Mouse (Mus musculus): Measurements from ENCODE around the gene Wnt4. TPM values are rescaled to one million over a fixed set of nuclear protein-coding genes. Genes with fewer than 3 reads are reported as not detected.

The Wnt4 gene
- polyA plus RNA-seq, 2 experiments = 16.0 TPM

- no peak for TF ChIP-seq POLR2A (IDR thresholded peaks at IDR 0.05; ENCODE audit: borderline replicate concordance, extremely low read depth, insufficient read depth, insufficient read length)
- peaks cover 6% of the 10 kb centered on the region; the same call in 1 of the 2 replicates for H3K36me3 ChIP-seq (ENCODE audit: control insufficient read depth, insufficient read depth, low read length)
- no peak for DNase-seq (ENCODE audit: low spot score)
- no peak for ATAC-seq (ENCODE audit: low FRiP score, low read depth)
- H3K9ac ChIP-seq (ENCODE audit: low read depth, low read length, severe bottlenecking) = no peak overlapping the region
- no peak overlapping the region for H3K27ac ChIP-seq (replicated peaks; ENCODE audit: low read depth, low read length)
- WGBS = 98% methylated on average over 4 of the region's 4 CpGs
- H3K4me1 ChIP-seq (ENCODE audit: control insufficient read depth, insufficient read depth, low read length) = peaks cover 7% of the 10 kb centered on the region
- no peak overlapping the region for H3K4me2 ChIP-seq (replicated peaks; ENCODE audit: low read depth, low read length, severe bottlenecking)
- no peak overlapping the region for H3K4me3 ChIP-seq (replicated peaks; ENCODE audit: low read length)
- no peaks in the 10 kb centered on the region for H3K27me3 ChIP-seq (ENCODE audit: control insufficient read depth, insufficient read depth, low read length)
- H3K9me3 ChIP-seq (ENCODE audit: control insufficient read depth, low read length) = no peaks in the 10 kb centered on the region
These were observed 20.3 kb downstream of the Wnt4 start for GRCm38 (mm10) chr4:137297611-137298010.

- Histone ChIP-seq H3K27ac (replicated peaks; ENCODE audit: low read depth, low read length) (no peak overlapping the region), H3K27me3 (ENCODE audit: control insufficient read depth, insufficient read depth, low read length) (no peaks in the 10 kb centered on the region), H3K9me3 (ENCODE audit: control insufficient read depth, low read length) (no peaks in the 10 kb centered on the region), H3K36me3 (ENCODE audit: control insufficient read depth, insufficient read depth, low read length) (peaks cover 6% of the 10 kb centered on the region; the same call in 1 of the 2 replicates), H3K4me1 (ENCODE audit: control insufficient read depth, insufficient read depth, low read length) (peaks cover 7% of the 10 kb centered on the region), H3K4me3 (replicated peaks; ENCODE audit: low read length) (no peak overlapping the region), H3K4me2 (replicated peaks; ENCODE audit: low read depth, low read length, severe bottlenecking) (no peak overlapping the region), H3K9ac (ENCODE audit: low read depth, low read length, severe bottlenecking) (no peak overlapping the region)
- no peak for DNase-seq (ENCODE audit: low spot score)
- WGBS = 89% methylated on average over 8 of the region's 8 CpGs
- no peak for ATAC-seq (ENCODE audit: low FRiP score, low read depth)
- no peak for TF ChIP-seq POLR2A (IDR thresholded peaks at IDR 0.05; ENCODE audit: borderline replicate concordance, extremely low read depth, insufficient read depth, insufficient read length)
These were observed 21.1 kb downstream of the Wnt4 start for GRCm38 (mm10) chr4:137298406-137298805.

GRCm38 (mm10) chr4:137300227-137300626, 22.9 kb downstream of the Wnt4 start:
- no peak overlapping the region for H3K27ac ChIP-seq (replicated peaks; ENCODE audit: low read depth, low read length)
- no peak overlapping the region for H3K9ac ChIP-seq (ENCODE audit: low read depth, low read length, severe bottlenecking)
- no peak overlapping the region for H3K4me2 ChIP-seq (replicated peaks; ENCODE audit: low read depth, low read length, severe bottlenecking)
- no peak for DNase-seq (ENCODE audit: low spot score)
- H3K27me3 ChIP-seq (ENCODE audit: control insufficient read depth, insufficient read depth, low read length) = no peaks in the 10 kb centered on the region
- no peak for ATAC-seq (ENCODE audit: low FRiP score, low read depth)
- H3K4me1 ChIP-seq (ENCODE audit: control insufficient read depth, insufficient read depth, low read length) = peaks cover 7% of the 10 kb centered on the region
- no peak for TF ChIP-seq POLR2A (IDR thresholded peaks at IDR 0.05; ENCODE audit: borderline replicate concordance, extremely low read depth, insufficient read depth, insufficient read length)
- H3K4me3 ChIP-seq (replicated peaks; ENCODE audit: low read length) = no peak overlapping the region
- H3K9me3 ChIP-seq (ENCODE audit: control insufficient read depth, low read length) = no peaks in the 10 kb centered on the region
- peaks cover 6% of the 10 kb centered on the region; the same call in 1 of the 2 replicates for H3K36me3 ChIP-seq (ENCODE audit: control insufficient read depth, insufficient read depth, low read length)
- 93% methylated on average over 13 of the region's 13 CpGs for WGBS

- Histone ChIP-seq H3K27ac (replicated peaks; ENCODE audit: low read depth, low read length) (no peak overlapping the region), H3K36me3 (ENCODE audit: control insufficient read depth, insufficient read depth, low read length) (peaks cover 6% of the 10 kb centered on the region; the same call in 1 of the 2 replicates), H3K4me2 (replicated peaks; ENCODE audit: low read depth, low read length, severe bottlenecking) (no peak overlapping the region), H3K9me3 (ENCODE audit: control insufficient read depth, low read length) (no peaks in the 10 kb centered on the region), H3K4me3 (replicated peaks; ENCODE audit: low read length) (no peak overlapping the region), H3K4me1 (ENCODE audit: control insufficient read depth, insufficient read depth, low read length) (peaks cover 18% of the 10 kb centered on the region), H3K27me3 (ENCODE audit: control insufficient read depth, insufficient read depth, low read length) (no peaks in the 10 kb centered on the region), H3K9ac (ENCODE audit: low read depth, low read length, severe bottlenecking) (no peak overlapping the region)
- no peak for TF ChIP-seq POLR2A (IDR thresholded peaks at IDR 0.05; ENCODE audit: borderline replicate concordance, extremely low read depth, insufficient read depth, insufficient read length)
- ATAC-seq (ENCODE audit: low FRiP score, low read depth) (peak; percentile 49; the same call in 1 of the 2 replicates), DNase-seq (ENCODE audit: low spot score) (peak; percentile 53)
- 55% methylated on average over 16 of the region's 16 CpGs for WGBS
These were observed 24.3 kb downstream of the Wnt4 start for GRCm38 (mm10) chr4:137301635-137302034.

GRCm38 (mm10) chr4:137304106-137304505, 26.8 kb downstream of the Wnt4 start:
- no peak for TF ChIP-seq POLR2A (IDR thresholded peaks at IDR 0.05; ENCODE audit: borderline replicate concordance, extremely low read depth, insufficient read depth, insufficient read length)
- H3K9ac ChIP-seq (ENCODE audit: low read depth, low read length, severe bottlenecking) = no peak overlapping the region
- no peaks in the 10 kb centered on the region for H3K27me3 ChIP-seq (ENCODE audit: control insufficient read depth, insufficient read depth, low read length)
- ATAC-seq (ENCODE audit: low FRiP score, low read depth) (no peak), DNase-seq (ENCODE audit: low spot score) (no peak)
- no peak overlapping the region for H3K4me2 ChIP-seq (replicated peaks; ENCODE audit: low read depth, low read length, severe bottlenecking)
- H3K9me3 ChIP-seq (ENCODE audit: control insufficient read depth, low read length) = no peaks in the 10 kb centered on the region
- 89% methylated on average over 7 of the region's 7 CpGs for WGBS
- H3K4me3 ChIP-seq (replicated peaks; ENCODE audit: low read length) = no peak overlapping the region
- H3K4me1 ChIP-seq (ENCODE audit: control insufficient read depth, insufficient read depth, low read length) = peaks cover 21% of the 10 kb centered on the region
- no peaks in the 10 kb centered on the region for H3K36me3 ChIP-seq (ENCODE audit: control insufficient read depth, insufficient read depth, low read length)
- H3K27ac ChIP-seq (replicated peaks; ENCODE audit: low read depth, low read length) = no peak overlapping the region

- Histone ChIP-seq H3K4me2 (replicated peaks; ENCODE audit: low read depth, low read length, severe bottlenecking) (no peak overlapping the region), H3K9me3 (ENCODE audit: control insufficient read depth, low read length) (no peaks in the 10 kb centered on the region), H3K4me3 (replicated peaks; ENCODE audit: low read length) (no peak overlapping the region), H3K36me3 (ENCODE audit: control insufficient read depth, insufficient read depth, low read length) (peaks cover 2% of the 10 kb centered on the region; the same call in 1 of the 2 replicates), H3K4me1 (ENCODE audit: control insufficient read depth, insufficient read depth, low read length) (peaks cover 21% of the 10 kb centered on the region), H3K27me3 (ENCODE audit: control insufficient read depth, insufficient read depth, low read length) (no peaks in the 10 kb centered on the region), H3K9ac (ENCODE audit: low read depth, low read length, severe bottlenecking) (no peak overlapping the region), H3K27ac (replicated peaks; ENCODE audit: low read depth, low read length) (no peak overlapping the region)
- ATAC-seq (ENCODE audit: low FRiP score, low read depth) (no peak), DNase-seq (ENCODE audit: low spot score) (no peak)
- WGBS = 76% methylated on average over 7 of the region's 7 CpGs
- TF ChIP-seq POLR2A (IDR thresholded peaks at IDR 0.05; ENCODE audit: borderline replicate concordance, extremely low read depth, insufficient read depth, insufficient read length) = no peak
These were observed 27.8 kb downstream of the Wnt4 start for GRCm38 (mm10) chr4:137305066-137305465.

Measured in limb, embryonic 14.5 days (tissue).